Mouse (Mus musculus) midbrain, embryonic 14.5 days (tissue): ENCODE results near the gene Zpbp. TPM values are rescaled to one million over a fixed set of nuclear protein-coding genes. Genes with fewer than 3 reads are reported as not detected.
A peak's percentile ranks its signal among the peaks of the same experiment; 100 is the strongest.

ENCODE experiments used
- ATAC-seq: fragments of 200-750 bp; cut with Nextera tagmentation; 2 replicates; pipeline ENCODE4 v1.8.0; 2017; ENCODE audit warnings: moderate number of reproducible peaks, moderate library complexity; ENCODE audit not compliant: low FRiP score, low TSS enrichment
- DNase-seq: peaks from one replicate; pipeline ENCODE4 v3.0.0-alpha.2; 2015
- H3K27ac ChIP-seq: fragments of 300-500 bp; sonication (generic); replicated peaks from 2 replicates; pipeline ENCODE4 v1.5.1; 2014; ENCODE audit warnings: mild to moderate bottlenecking, low read depth, low read length, moderate library complexity
- H3K27me3 ChIP-seq: fragments of 300-500 bp; sonication (generic); 2 replicates; pipeline ENCODE4 v1.6.1; 2014; ENCODE audit warnings: low read length, control low read depth, mixed read lengths; ENCODE audit not compliant: control insufficient read depth, insufficient read depth
- H3K36me3 ChIP-seq: fragments of 300-500 bp; sonication (generic); 2 replicates; pipeline ENCODE4 v1.6.1; 2014; ENCODE audit warnings: low read length, control low read depth; ENCODE audit not compliant: control insufficient read depth, insufficient read depth
- H3K4me1 ChIP-seq: fragments of 300-500 bp; sonication (generic); 2 replicates; pipeline ENCODE4 v1.6.1; 2014; ENCODE audit warnings: mild to moderate bottlenecking, antibody characterized with exemption, low read length, control low read depth; ENCODE audit not compliant: control insufficient read depth, insufficient read depth
- H3K4me2 ChIP-seq: fragments of 300-500 bp; sonication (generic); 2 replicates; pipeline ENCODE4 v1.6.1; 2014; ENCODE audit warnings: mild to moderate bottlenecking, low read length, moderate library complexity
- H3K4me3 ChIP-seq: fragments of 300-500 bp; sonication (generic); replicated peaks from 2 replicates; pipeline ENCODE4 v1.5.1; 2014; ENCODE audit warnings: low read depth, low read length
- H3K9ac ChIP-seq: fragments of 300-500 bp; sonication (generic); replicated peaks from 2 replicates; pipeline ENCODE4 v1.6.1; 2014; ENCODE audit warnings: mild to moderate bottlenecking, low read length, moderate library complexity
- H3K9me3 ChIP-seq: fragments of 300-500 bp; sonication (generic); 2 replicates; pipeline ENCODE4 v1.6.1; 2016; ENCODE audit warnings: low read length, control low read depth, mixed read lengths; ENCODE audit not compliant: control insufficient read depth
- WGBS: fragments of 180-500 bp; shearing (Covaris S2); extraction: QIAGEN DNeasy Blood & Tissue Kit; methylation state at CpG from one replicate; pipeline ENCODE4 v1.1.7; 2014; 5-methylcytosine and 5-hydroxymethylcytosine counted together
- polyA plus RNA-seq: library from polyadenylated mRNA; unstranded; fragments of >200 nt; fragmentation: Nextera tagmentation; extraction: Ambion mirVana; gene quantifications from 2 replicates; pipeline ENCODE4 v1.2.1, GENCODE M21; 2014

Zpbp gene
- polyA plus RNA-seq, 1 experiment from 2014 or later, result 1.1 TPM

DNA sequence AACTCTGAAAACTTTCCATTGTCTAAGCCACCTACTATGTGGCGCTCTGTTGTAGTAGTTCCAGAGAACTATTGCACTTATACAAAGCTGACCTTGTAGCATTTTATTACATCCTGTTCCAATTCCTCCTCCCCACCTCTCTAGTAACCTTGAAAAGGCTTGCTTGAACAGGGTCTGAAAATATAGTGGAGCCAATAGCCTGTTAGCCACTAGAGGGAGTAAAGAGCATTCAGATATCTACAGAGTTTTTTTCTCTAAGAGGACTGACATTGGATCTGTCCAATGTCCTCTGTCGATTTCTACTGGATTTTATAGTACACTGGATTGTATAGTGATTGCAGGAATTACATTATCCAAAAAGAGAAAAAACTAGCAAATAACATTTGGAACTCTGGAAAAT lies 7.2 kb downstream of the Zpbp start:
- Histone ChIP-seq H3K4me3 (no peak overlapping the region), H3K27me3 (no peaks in the 10 kb centered on the region), H3K9ac (no peak overlapping the region), H3K36me3 (no peaks in the 10 kb centered on the region), H3K4me1 (no peaks in the 10 kb centered on the region), H3K27ac (no peak overlapping the region), H3K9me3 (no peaks in the 10 kb centered on the region), H3K4me2 (no peak overlapping the region)
- peak; percentile 53 for DNase-seq
- ATAC-seq, result no peak
- 39% methylated on average over 2 of the region's 2 CpGs for WGBS

DNA sequence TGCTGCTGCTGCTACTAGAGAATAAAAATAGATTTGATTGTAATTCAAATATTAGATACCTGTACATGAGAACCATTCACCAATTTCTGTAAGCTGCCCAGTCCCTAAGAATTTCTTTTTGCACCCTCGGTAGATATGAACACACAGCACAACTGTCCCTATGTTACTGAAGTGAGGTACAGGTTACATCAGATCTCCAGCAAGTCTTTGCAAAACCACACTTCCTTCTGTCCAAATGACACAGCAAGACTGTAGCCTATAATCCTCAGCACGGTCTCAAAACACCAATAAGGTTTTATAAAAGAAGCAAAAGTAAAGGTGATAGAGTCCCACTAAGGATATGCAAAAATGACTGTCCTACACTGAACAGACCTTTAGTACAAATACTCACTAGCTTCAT lies 44.9 kb downstream of the Zpbp start:
- Histone ChIP-seq H3K27ac (no peak overlapping the region), H3K9ac (no peak overlapping the region), H3K9me3 (no peaks in the 10 kb centered on the region), H3K4me2 (no peak overlapping the region), H3K27me3 (no peaks in the 10 kb centered on the region), H3K4me3 (no peak overlapping the region), H3K4me1 (no peaks in the 10 kb centered on the region), H3K36me3 (no peaks in the 10 kb centered on the region)
- WGBS, result 79% methylated on average over 2 of the region's 2 CpGs
- ATAC-seq, result no peak
- no peak for DNase-seq

- Histone ChIP-seq H3K27ac (no peak overlapping the region), H3K4me3 (no peak overlapping the region), H3K4me2 (no peak overlapping the region), H3K9ac (no peak overlapping the region), H3K9me3 (no peaks in the 10 kb centered on the region), H3K27me3 (no peaks in the 10 kb centered on the region), H3K36me3 (no peaks in the 10 kb centered on the region), H3K4me1 (no peaks in the 10 kb centered on the region)
- 84% methylated on average over 5 of the region's 5 CpGs for WGBS
- DNase-seq (no peak), ATAC-seq (no peak)
Observed at GRCm38 (mm10) chr11:11414188-11414587, 48.0 kb downstream of the Zpbp start.

GRCm38 (mm10) chr11:11394686-11395085 lies 67.5 kb downstream of the Zpbp start:
- 0 out of 2 replicates have a peak, but pooled peaks have one; percentile 31 for ATAC-seq

GRCm38 (mm10) chr11:11393164-11393563 lies 69.0 kb downstream of the Zpbp start:
- Histone ChIP-seq H3K9me3 (no peaks in the 10 kb centered on the region), H3K4me1 (no peaks in the 10 kb centered on the region), H3K36me3 (no peaks in the 10 kb centered on the region), H3K27ac (no peak overlapping the region), H3K4me3 (no peak overlapping the region), H3K4me2 (no peak overlapping the region), H3K27me3 (no peaks in the 10 kb centered on the region), H3K9ac (no peak overlapping the region)
- peak; percentile 57; the same call in 1 of the 2 replicates for ATAC-seq
- WGBS, result 92% methylated on average over 10 of the region's 10 CpGs
- DNase-seq, result no peak

More at GRCm38 (mm10) chr11:11394686-11395085, 67.5 kb downstream of the Zpbp start:
- Histone ChIP-seq H3K27ac (no peak overlapping the region), H3K4me3 (no peak overlapping the region), H3K9ac (no peak overlapping the region), H3K4me1 (no peaks in the 10 kb centered on the region), H3K9me3 (no peaks in the 10 kb centered on the region), H3K36me3 (no peaks in the 10 kb centered on the region), H3K4me2 (no peak overlapping the region), H3K27me3 (no peaks in the 10 kb centered on the region)
- no peak for DNase-seq
- 88% methylated on average over 5 of the region's 5 CpGs for WGBS

- no peak overlapping the region for H3K4me3 ChIP-seq
- no peaks in the 10 kb centered on the region for H3K4me1 ChIP-seq
- no peaks in the 10 kb centered on the region for H3K9me3 ChIP-seq
- DNase-seq, result no peak
- H3K9ac ChIP-seq, result no peak overlapping the region
- no peak for ATAC-seq
- H3K36me3 ChIP-seq, result no peaks in the 10 kb centered on the region
- 92% methylated on average over 5 of the region's 5 CpGs for WGBS
- H3K4me2 ChIP-seq, result no peak overlapping the region
- H3K27me3 ChIP-seq, result no peaks in the 10 kb centered on the region
- no peak overlapping the region for H3K27ac ChIP-seq
Observed at GRCm38 (mm10) chr11:11371305-11371704, 90.9 kb downstream of the Zpbp start.

DNA sequence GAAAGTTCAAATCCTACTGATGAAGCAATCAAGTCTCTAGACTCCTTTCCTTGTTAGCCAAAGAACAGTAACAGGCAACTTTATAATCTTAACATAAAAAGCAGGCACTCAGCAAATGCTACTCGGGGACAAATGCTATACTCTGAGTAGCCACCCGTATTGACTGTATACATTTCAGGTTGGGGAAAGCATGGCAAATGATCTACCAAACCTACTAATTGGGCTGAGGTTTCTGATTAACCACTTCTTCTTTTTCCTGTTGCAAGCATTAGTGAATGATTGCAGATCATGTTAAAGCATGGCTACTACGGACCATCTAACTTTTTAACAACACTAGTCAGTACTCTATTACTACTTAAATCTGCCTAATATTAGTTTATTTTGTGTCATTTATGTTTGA lies 178.7 kb downstream of the Zpbp start:
- 89% methylated on average over 3 of the region's 3 CpGs for WGBS
- Histone ChIP-seq H3K36me3 (no peaks in the 10 kb centered on the region), H3K4me1 (no peaks in the 10 kb centered on the region), H3K4me2 (no peak overlapping the region), H3K9me3 (no peaks in the 10 kb centered on the region), H3K27ac (no peak overlapping the region), H3K9ac (no peak overlapping the region), H3K4me3 (no peak overlapping the region), H3K27me3 (no peaks in the 10 kb centered on the region)
- ATAC-seq, result no peak
- no peak for DNase-seq

- ATAC-seq, result no peak
- no peak for DNase-seq
- Histone ChIP-seq H3K36me3 (no peaks in the 10 kb centered on the region), H3K4me1 (no peaks in the 10 kb centered on the region), H3K4me2 (no peak overlapping the region), H3K27ac (no peak overlapping the region), H3K4me3 (no peak overlapping the region), H3K9ac (no peak overlapping the region), H3K27me3 (no peaks in the 10 kb centered on the region), H3K9me3 (no peaks in the 10 kb centered on the region)
Observed at GRCm38 (mm10) chr11:11280128-11280527, 182.1 kb downstream of the Zpbp start.

GRCm38 (mm10) chr11:11257348-11257747 lies 204.9 kb downstream of the Zpbp start:
- no peaks in the 10 kb centered on the region for H3K4me1 ChIP-seq
- H3K36me3 ChIP-seq, result no peaks in the 10 kb centered on the region
- H3K9ac ChIP-seq, result no peak overlapping the region
- no peaks in the 10 kb centered on the region for H3K9me3 ChIP-seq
- WGBS, result 93% methylated on average over 1 of the region's 1 CpGs
- DNase-seq, result no peak
- H3K27me3 ChIP-seq, result no peaks in the 10 kb centered on the region
- no peak overlapping the region for H3K4me2 ChIP-seq
- no peak overlapping the region for H3K27ac ChIP-seq
- H3K4me3 ChIP-seq, result no peak overlapping the region
- no peak for ATAC-seq
